Mouse (Mus musculus): Measurements from ENCODE around the gene Tbc1d1.
"Not testable (repeated sequence)": the region's sequence is repeated elsewhere in the genome, so short reads cannot be mapped to it uniquely, and the experiment has no call there.

The Tbc1d1 gene

GRCm38 (mm10) chr5:64298331-64299036, 142.4 kb downstream of the Tbc1d1 start:
- intact Hi-C loops (cut with DNase I), result no loop called here

- intact Hi-C loops (cut with DNase I), result loop anchor here (5.0 kb wide), 1 partner anchor 58 kb away; no protein-coding TSS in a partner anchor
Observed at GRCm38 (mm10) chr5:64299508-64300324, 143.6 kb downstream of the Tbc1d1 start.

DNA sequence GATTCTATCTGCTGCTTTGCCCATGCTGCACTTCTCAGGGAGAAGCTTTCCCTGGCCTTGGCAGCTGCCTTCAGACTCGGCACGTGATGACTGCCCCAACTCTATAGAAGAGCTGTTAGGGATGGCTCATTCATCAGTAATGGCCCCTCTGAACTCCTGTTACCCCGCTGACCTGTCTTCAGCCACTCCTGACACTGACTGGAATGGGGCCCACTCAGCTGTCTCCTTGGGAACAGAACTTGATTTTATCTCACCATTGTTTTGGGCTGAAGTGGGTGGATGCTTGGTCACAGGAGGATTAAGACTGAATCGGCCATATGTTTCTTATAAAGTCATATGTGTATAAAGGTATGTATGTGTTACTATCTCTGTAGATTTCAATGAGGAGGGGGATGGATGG, 145.1 kb downstream of the Tbc1d1 start:
- intact Hi-C loops (cut with DNase I), result loop anchor here (5.0 kb wide), 1 partner anchor 56 kb away; no protein-coding TSS in a partner anchor

DNA sequence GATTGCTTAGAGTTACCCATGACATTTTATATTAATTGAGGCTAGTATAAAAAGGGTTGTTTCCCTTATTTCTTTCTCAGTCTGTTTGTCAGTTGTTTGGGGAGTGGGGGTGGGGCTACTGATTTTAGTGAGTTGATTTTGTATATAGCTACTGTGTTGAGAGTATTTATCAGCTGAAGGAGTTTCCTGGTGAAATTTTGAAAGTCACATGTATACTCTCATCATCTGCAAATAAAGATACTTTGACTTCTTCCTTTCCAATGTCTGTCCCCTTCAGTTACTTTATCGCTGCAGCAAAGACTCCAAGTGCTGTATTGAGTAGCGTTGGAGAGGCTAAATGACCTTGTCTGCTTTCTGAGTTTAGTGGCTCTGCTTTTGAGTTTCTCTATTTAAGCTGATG, 151.2 kb downstream of the Tbc1d1 start:
- intact Hi-C loops (cut with DNase I), result no loop called here

GRCm38 (mm10) chr5:64312295-64312694, 156.2 kb downstream of the Tbc1d1 start:
- intact Hi-C loops (cut with DNase I), result no loop called here

DNA sequence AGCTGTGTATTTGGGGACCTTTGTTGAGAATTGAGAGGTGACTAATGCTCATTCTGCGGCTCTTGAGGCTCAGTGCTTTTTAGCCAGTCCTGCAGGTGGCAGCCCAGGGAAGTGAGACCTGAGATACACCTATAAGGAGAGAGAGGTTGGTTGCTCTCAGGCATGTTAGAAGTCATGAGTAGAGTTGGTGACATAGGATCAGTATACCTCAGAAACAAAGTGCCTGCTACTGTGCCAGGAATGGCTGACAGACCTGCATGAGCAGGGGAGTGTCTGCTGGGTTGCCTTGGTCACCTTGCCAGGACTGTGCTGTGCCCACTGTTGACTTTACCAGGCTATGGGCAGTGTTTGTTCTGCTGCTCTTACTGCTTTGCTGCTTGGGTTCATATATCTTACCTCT, 157.4 kb downstream of the Tbc1d1 start:
- intact Hi-C loops (cut with DNase I), result no loop called here

GRCm38 (mm10) chr5:64314288-64315052, 158.4 kb downstream of the Tbc1d1 start:
- intact Hi-C loops (cut with DNase I), result no loop called here

DNA sequence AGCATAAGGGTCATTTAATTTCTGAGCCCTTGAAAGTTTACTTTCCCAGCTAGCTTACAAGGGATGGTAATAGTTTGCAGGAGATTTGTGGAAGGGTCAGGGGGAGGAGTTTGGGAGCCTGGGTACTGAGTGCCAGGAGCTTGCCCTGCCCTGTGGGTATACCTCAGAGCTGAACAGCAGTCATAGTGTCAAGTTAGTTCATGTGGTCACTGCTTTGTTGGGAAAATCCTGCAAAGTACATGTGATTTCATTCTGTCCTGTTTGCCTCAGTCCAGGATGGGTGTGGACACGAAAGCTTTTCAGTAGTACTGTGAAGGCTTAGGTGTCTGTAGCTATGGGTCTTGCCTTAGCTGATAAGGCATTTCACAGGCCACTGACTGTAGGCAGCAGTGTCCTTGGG, 159.0 kb downstream of the Tbc1d1 start:
- intact Hi-C loops (cut with DNase I), result no loop called here

- intact Hi-C loops (cut with DNase I), result no loop called here
Observed at GRCm38 (mm10) chr5:64323286-64323685, 167.2 kb downstream of the Tbc1d1 start.

DNA sequence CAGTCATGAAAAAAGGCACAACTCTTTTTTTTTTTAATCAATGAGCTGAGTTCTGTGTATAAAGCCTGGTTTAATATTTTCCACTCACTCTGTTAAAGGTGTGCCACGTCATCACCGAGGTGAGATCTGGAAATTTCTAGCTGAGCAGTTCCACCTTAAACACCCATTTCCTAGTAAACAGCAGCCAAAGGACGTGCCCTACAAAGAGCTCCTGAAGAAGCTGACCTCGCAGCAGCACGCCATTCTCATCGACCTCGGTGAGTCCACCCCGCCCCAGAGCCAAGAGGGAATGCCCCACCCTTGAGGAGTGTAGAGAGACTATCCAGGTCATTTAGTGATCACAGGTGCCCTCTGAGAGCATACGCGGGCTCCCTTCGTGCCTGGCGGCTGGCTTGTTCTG, 168.2 kb downstream of the Tbc1d1 start:
- intact Hi-C loops (cut with DNase I), result no loop called here

DNA sequence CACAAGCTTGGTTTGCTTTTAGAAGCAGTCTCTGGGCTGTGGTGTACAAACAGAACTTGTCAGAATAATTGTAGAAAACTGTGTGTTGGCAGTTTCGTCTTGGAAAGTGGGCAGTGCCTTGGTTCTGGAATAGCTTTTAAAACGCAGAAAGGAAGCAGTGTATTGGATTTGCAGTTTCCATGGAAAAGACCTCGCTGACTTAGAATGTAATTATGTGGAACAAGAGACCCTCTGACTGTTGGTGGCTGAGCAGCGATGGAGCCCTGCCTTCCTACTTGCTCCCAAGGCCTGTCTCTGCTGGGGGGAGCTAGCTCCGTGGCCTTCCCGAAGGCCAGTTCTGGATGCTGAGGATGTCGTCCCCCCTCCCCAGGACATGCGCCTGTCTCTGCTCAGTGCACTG, 168.8 kb downstream of the Tbc1d1 start:
- intact Hi-C loops (cut with DNase I), result no loop called here

GRCm38 (mm10) chr5:64325741-64326355, 169.7 kb downstream of the Tbc1d1 start:
- intact Hi-C loops (cut with DNase I), result no loop called here

GRCm38 (mm10) chr5:64326427-64327181, 170.5 kb downstream of the Tbc1d1 start:
- intact Hi-C loops (cut with DNase I), result no loop called here

DNA sequence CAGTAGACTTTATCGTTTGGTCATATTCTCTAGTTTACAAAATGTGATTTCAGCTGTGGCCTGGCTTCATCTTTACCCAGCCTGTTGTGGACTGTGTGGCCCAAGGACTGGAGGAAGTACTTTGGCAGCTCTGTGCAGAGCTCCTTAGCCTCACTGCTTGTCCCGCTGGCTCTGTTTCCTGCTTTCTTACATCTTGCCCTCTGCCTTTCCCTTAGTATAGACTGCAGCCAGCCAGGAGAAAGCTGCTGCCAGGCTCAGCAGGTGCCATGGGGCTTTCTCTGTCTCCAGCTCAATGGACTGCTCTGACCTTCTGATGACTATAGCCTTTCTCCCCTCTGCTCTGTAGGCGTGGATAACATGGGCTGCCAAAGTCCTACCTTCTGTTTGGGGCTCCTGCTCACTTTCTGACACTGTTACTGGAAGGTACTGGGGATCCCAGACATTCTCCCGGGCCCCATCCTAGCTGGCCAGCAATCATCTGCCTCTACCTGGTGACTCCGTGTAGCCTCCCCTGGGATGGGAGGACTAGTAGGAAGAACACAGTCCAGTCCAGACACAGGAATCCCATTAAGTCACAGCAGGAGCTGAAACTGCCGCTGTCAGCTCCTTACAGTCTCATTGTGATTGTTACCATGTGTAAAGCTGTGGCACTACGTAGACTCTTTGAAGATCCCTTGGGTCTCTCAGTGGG, 171.3 kb downstream of the Tbc1d1 start:
- intact Hi-C loops (cut with DNase I), result no loop called here

DNA sequence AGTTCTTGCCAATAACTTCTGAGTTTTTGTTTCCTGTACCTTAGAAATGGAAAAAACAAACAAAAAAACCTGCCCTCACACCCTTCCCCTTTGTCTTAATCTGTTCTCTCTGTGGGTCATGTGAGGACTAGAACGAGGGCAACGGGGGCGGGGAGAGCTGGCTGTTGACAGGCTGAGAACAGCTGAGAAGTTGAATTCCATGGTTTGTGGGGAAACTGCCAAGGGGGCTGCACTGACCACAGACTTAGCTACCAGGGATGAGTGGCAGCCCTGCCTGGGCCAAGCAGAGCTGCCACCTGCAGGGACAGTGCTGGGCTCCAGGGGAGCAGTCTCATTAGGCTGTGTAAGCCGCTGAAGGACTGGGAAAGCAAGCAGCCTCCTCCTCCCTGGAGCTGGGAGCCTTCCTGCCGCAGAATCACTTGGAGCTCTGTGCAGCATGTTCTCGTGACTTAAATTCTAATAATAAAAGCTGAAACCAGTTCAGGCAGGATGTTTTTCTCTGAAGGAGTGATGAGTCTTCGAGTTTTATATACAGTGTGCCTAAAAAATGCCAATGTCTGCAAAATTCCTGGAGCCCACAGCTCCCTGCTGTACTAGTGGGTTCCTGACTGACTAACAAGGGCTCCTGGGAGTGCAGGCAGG, 180.8 kb downstream of the Tbc1d1 start:
- intact Hi-C loops (cut with DNase I), result no loop called here

DNA sequence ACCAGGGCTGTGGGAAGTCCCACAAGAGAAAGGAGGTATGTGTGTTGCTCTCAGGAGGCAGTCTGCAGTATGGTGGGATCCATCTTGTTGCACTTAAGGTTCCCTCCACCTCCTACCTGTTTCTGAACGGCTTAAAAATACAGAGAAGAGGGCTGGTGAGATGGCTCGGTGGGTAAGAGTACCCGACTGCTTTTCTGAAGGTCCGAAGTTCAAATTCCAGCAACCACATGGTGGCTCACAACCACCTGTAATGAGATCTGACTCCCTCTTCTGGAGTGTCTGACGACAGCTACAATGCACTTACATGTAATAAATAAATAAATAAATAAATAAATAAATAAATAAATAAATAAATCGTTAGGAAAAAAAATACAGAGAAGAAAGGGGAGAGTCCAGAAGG, 182.7 kb downstream of the Tbc1d1 start:
- intact Hi-C loops (cut with DNase I), result not testable (repeated sequence)

DNA sequence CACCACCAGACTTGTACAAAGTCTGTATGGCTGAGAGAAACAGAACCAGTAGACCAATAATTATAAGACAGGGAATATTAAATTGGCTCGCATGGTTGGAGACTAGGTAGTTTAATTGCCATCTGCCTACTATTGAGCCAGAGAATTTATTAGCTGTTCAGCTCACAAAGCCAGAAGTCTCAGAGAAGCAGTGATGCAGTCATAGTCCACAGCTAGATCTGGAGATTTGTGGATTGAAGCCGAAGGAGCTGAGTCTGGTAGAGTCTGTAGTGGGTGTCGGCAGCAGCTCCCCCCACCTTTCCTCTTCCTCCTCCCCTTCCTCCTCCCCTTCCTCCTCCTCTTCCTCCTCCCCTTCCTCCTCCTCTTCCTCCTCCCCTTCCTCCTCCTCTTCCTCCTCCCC, 184.3 kb downstream of the Tbc1d1 start:
- intact Hi-C loops (cut with DNase I), result no loop called here

GRCm38 (mm10) chr5:64341671-64342070, 185.6 kb downstream of the Tbc1d1 start:
- intact Hi-C loops (cut with DNase I), result no loop called here

GRCm38 (mm10) chr5:64342138-64342537, 186.0 kb downstream of the Tbc1d1 start:
- intact Hi-C loops (cut with DNase I), result no loop called here
